Mouse (Mus musculus): ENCODE measurements around the gene Vmn2r70. TPM values are rescaled to one million over a fixed set of nuclear protein-coding genes. Genes with fewer than 3 reads are reported as not detected.

Gene Vmn2r70
- not detected in 2 replicates for polyA plus RNA-seq (2015; fragmentation: Nextera tagmentation; extraction: Ambion mirVana)

GRCm38 (mm10) chr7:85569092-85569491 lies at the start of gene Vmn2r70:
Gene Vmn2r70 (minus strand): TSS chr7:85569192.
- Histone ChIP-seq H3K4me3 (replicated peaks) (no peak within 1 kb of the TSS), H3K36me3 (no peaks in the 10 kb centered on the region), H3K27me3 (replicated peaks) (no peaks in the 10 kb centered on the region), H3K4me1 (no peaks in the 10 kb centered on the region), H3K27ac (replicated peaks) (no peak within 1 kb of the TSS), H3K9ac (replicated peaks) (no peak within 1 kb of the TSS), H3K4me2 (no peak within 1 kb of the TSS), H3K9me3 (replicated peaks) (no peaks in the 10 kb centered on the region)
- WGBS, result 83% methylated on average over 2 of the region's 2 CpGs
- no peak for ATAC-seq (ENCODE audit: low FRiP score)

- Histone ChIP-seq H3K27me3 (replicated peaks) (no peaks in the 10 kb centered on the region), H3K9me3 (replicated peaks) (0 out of 2 replicates have a peak, but pooled peaks cover 2% of the 10 kb centered on the region), H3K27ac (replicated peaks) (no peak within 1 kb of the TSS), H3K4me3 (replicated peaks) (no peak within 1 kb of the TSS), H3K36me3 (no peaks in the 10 kb centered on the region), H3K4me1 (no peaks in the 10 kb centered on the region), H3K9ac (replicated peaks) (no peak within 1 kb of the TSS), H3K4me2 (no peak within 1 kb of the TSS)
- WGBS, result 75% methylated on average over 5 of the region's 5 CpGs
- no peak for ATAC-seq (ENCODE audit: low FRiP score)
Observed at GRCm38 (mm10) chr7:85562787-85563186, 6.2 kb downstream of the Vmn2r70 start, which contains the start of gene Vmn2r71. Gene Vmn2r71 (plus strand): TSS chr7:85563087.

GRCm38 (mm10) chr7:85543118-85543517 lies 25.9 kb downstream of the Vmn2r70 start:
- Histone ChIP-seq H3K9ac (replicated peaks) (no peak overlapping the region), H3K4me2 (no peak overlapping the region), H3K9me3 (replicated peaks) (0 out of 2 replicates have a peak, but pooled peaks cover 2% of the 10 kb centered on the region), H3K4me1 (no peaks in the 10 kb centered on the region), H3K4me3 (replicated peaks) (no peak overlapping the region), H3K27me3 (replicated peaks) (no peaks in the 10 kb centered on the region), H3K27ac (replicated peaks) (no peak overlapping the region), H3K36me3 (no peaks in the 10 kb centered on the region)
- WGBS, result 54% methylated on average over 2 of the region's 2 CpGs
- no peak for ATAC-seq (ENCODE audit: low FRiP score)

- Histone ChIP-seq H3K9me3 (replicated peaks) (0 out of 2 replicates have a peak, but pooled peaks cover 2% of the 10 kb centered on the region), H3K36me3 (no peaks in the 10 kb centered on the region), H3K4me3 (replicated peaks) (no peak overlapping the region), H3K9ac (replicated peaks) (no peak overlapping the region), H3K4me1 (no peaks in the 10 kb centered on the region), H3K4me2 (no peak overlapping the region), H3K27ac (replicated peaks) (no peak overlapping the region), H3K27me3 (replicated peaks) (no peaks in the 10 kb centered on the region)
- ATAC-seq (ENCODE audit: low FRiP score), result no peak
- WGBS, result 91% methylated on average over 2 of the region's 2 CpGs
Observed at GRCm38 (mm10) chr7:85542108-85542507, 26.9 kb downstream of the Vmn2r70 start.

Other genes starting within 250 kb of the Vmn2r70 start
- not detected in 2 replicates for gene Vmn2r69, start 153.3 kb downstream of the Vmn2r70 start, polyA plus RNA-seq (2015; fragmentation: Nextera tagmentation; extraction: Ambion mirVana)
- not detected in 2 replicates for gene Vmn2r71, start 6.1 kb downstream of the Vmn2r70 start, polyA plus RNA-seq (2015; fragmentation: Nextera tagmentation; extraction: Ambion mirVana)
- gene Vmn2r72, start 185.9 kb upstream of the Vmn2r70 start, polyA plus RNA-seq (2015; fragmentation: Nextera tagmentation; extraction: Ambion mirVana), result not detected in 2 replicates